Mouse (Mus musculus) forebrain, postnatal 0 days (tissue): ENCODE data around the gene Lrp1. TPM values are rescaled to one million over a fixed set of nuclear protein-coding genes. Genes with fewer than 3 reads are reported as not detected.
A peak's percentile ranks its signal among the peaks of the same experiment; 100 is the strongest.

ENCODE experiments used
- ATAC-seq: fragments of 200-750 bp; cut with Nextera tagmentation; 2 replicates; pipeline ENCODE4 v1.8.0; 2017; ENCODE audit warnings: mild to moderate bottlenecking, moderate library complexity
- DNase-seq: peaks from one replicate; pipeline ENCODE4 v3.0.0-alpha.2; 2015
- H3K27ac ChIP-seq: fragments of 300-500 bp; sonication (generic); 2 replicates; pipeline ENCODE4 v1.5.1; 2014; ENCODE audit warnings: low read depth, mild to moderate bottlenecking, antibody characterized with exemption, low read length, moderate library complexity, mixed read lengths
- H3K27me3 ChIP-seq: fragments of 300-500 bp; sonication (generic); 2 replicates; pipeline ENCODE4 v1.6.1; 2014; ENCODE audit warnings: mild to moderate bottlenecking, low read length, mixed read lengths; ENCODE audit not compliant: insufficient read depth
- H3K36me3 ChIP-seq: fragments of 300-500 bp; sonication (generic); 2 replicates; pipeline ENCODE4 v1.6.1; 2014; ENCODE audit warnings: mild to moderate bottlenecking, moderate library complexity; ENCODE audit not compliant: insufficient read depth
- H3K4me1 ChIP-seq: fragments of 300-500 bp; sonication (generic); 2 replicates; pipeline ENCODE4 v1.6.1; 2014; ENCODE audit warnings: antibody characterized with exemption; ENCODE audit not compliant: insufficient read depth
- H3K4me2 ChIP-seq: fragments of 300-500 bp; sonication (generic); 2 replicates; pipeline ENCODE4 v1.6.1; 2014; ENCODE audit warnings: low read depth, mild to moderate bottlenecking, moderate library complexity
- H3K4me3 ChIP-seq: fragments of 300-500 bp; sonication (generic); 2 replicates; pipeline ENCODE4 v1.5.1; 2014; ENCODE audit warnings: low read depth, low read length, mixed read lengths
- H3K9ac ChIP-seq: fragments of 300-500 bp; sonication (generic); 2 replicates; pipeline ENCODE4 v1.6.1; 2014; ENCODE audit warnings: mild to moderate bottlenecking
- H3K9me3 ChIP-seq: fragments of 300-500 bp; sonication (generic); 2 replicates; pipeline ENCODE4 v1.6.1; 2016; ENCODE audit warnings: low read length
- CTCF ChIP-seq: sonication (generic); IDR thresholded peaks from 2 replicates; pipeline ENCODE4 v1.5.1; 2016; ENCODE audit warnings: antibody characterized with exemption, control low read depth, low read depth
- WGBS: fragments of 180-500 bp; shearing (Covaris S2); extraction: QIAGEN DNeasy Blood & Tissue Kit; methylation state at CpG from one replicate; pipeline ENCODE4 v1.1.7; 2014; 5-methylcytosine and 5-hydroxymethylcytosine counted together
- polyA plus RNA-seq: library from polyadenylated mRNA; unstranded; fragments of >200 nt; fragmentation: Nextera tagmentation; extraction: Ambion mirVana; gene quantifications from 2 replicates; pipeline ENCODE4 v1.2.1, GENCODE M21; 2015
- total RNA-seq: library from RNA; depleted of rRNA; stranded (reverse); fragments of >200 nt; gene quantifications from 2 replicates; pipeline ENCODE4 v1.2.3, GENCODE M21; 2014

The Lrp1 gene
- total and polyA plus RNA-seq, 2 experiments from 2014 or later = 70.4 to 228 TPM

GRCm38 (mm10) chr10:127598607-127599006 lies 22.3 kb downstream of the Lrp1 start:
- no peak overlapping the region for H3K9ac ChIP-seq
- no peak for TF ChIP-seq CTCF
- 64% methylated on average over 8 of the region's 8 CpGs for WGBS
- H3K4me1 ChIP-seq = peaks cover 9% of the 10 kb centered on the region; the same call in 1 of the 2 replicates
- no peaks in the 10 kb centered on the region for H3K9me3 ChIP-seq
- peaks cover 71% of the 10 kb centered on the region for H3K36me3 ChIP-seq
- no peak overlapping the region for H3K27ac ChIP-seq
- no peaks in the 10 kb centered on the region for H3K27me3 ChIP-seq
- H3K4me3 ChIP-seq = no peak overlapping the region
- H3K4me2 ChIP-seq = no peak overlapping the region
- ATAC-seq = no peak
- DNase-seq = no peak

GRCm38 (mm10) chr10:127597311-127597901 lies 23.5 kb downstream of the Lrp1 start:
- Histone ChIP-seq H3K27me3 (no peaks in the 10 kb centered on the region), H3K9ac (no peak overlapping the region), H3K4me2 (no peak overlapping the region), H3K36me3 (peaks cover 72% of the 10 kb centered on the region), H3K27ac (0 out of 2 replicates have a peak overlapping the region, but pooled peaks have one; percentile 40), H3K4me1 (peaks cover 9% of the 10 kb centered on the region; the same call in 1 of the 2 replicates), H3K9me3 (no peaks in the 10 kb centered on the region), H3K4me3 (no peak overlapping the region)
- WGBS = 65% methylated on average over 5 of the region's 5 CpGs
- TF ChIP-seq CTCF = no peak
- DNase-seq = no peak
- ATAC-seq = peak; percentile 47; the same call in 1 of the 2 replicates

- Histone ChIP-seq H3K4me2 (no peak overlapping the region), H3K27ac (peak overlapping the region; percentile 40; the same call in 1 of the 2 replicates), H3K36me3 (peaks cover 72% of the 10 kb centered on the region), H3K4me3 (no peak overlapping the region), H3K9me3 (no peaks in the 10 kb centered on the region), H3K9ac (no peak overlapping the region), H3K27me3 (no peaks in the 10 kb centered on the region), H3K4me1 (peaks cover 9% of the 10 kb centered on the region; the same call in 1 of the 2 replicates)
- no peak for TF ChIP-seq CTCF
- WGBS = 39% methylated on average over 7 of the region's 7 CpGs
- DNase-seq (peak; percentile 42), ATAC-seq (no peak; the same call in 1 of the 2 replicates)
These were observed 24.5 kb downstream of the Lrp1 start for GRCm38 (mm10) chr10:127596321-127596941.

- Histone ChIP-seq H3K36me3 (peaks cover 73% of the 10 kb centered on the region), H3K4me3 (no peak overlapping the region), H3K9ac (no peak overlapping the region), H3K9me3 (no peaks in the 10 kb centered on the region), H3K27me3 (no peaks in the 10 kb centered on the region), H3K27ac (no peak overlapping the region), H3K4me2 (no peak overlapping the region), H3K4me1 (peaks cover 9% of the 10 kb centered on the region; the same call in 1 of the 2 replicates)
- WGBS = 89% methylated on average over 30 of the region's 30 CpGs
- no peak for TF ChIP-seq CTCF
- DNase-seq (no peak), ATAC-seq (no peak)
These were observed 25.8 kb downstream of the Lrp1 start for GRCm38 (mm10) chr10:127594930-127595715.

- H3K9me3 ChIP-seq = no peaks in the 10 kb centered on the region
- no peaks in the 10 kb centered on the region for H3K27me3 ChIP-seq
- ATAC-seq (no peak), DNase-seq (no peak)
- peaks cover 76% of the 10 kb centered on the region for H3K36me3 ChIP-seq
- no peak overlapping the region for H3K27ac ChIP-seq
- H3K9ac ChIP-seq = no peak overlapping the region
- H3K4me1 ChIP-seq = peaks cover 6% of the 10 kb centered on the region; the same call in 1 of the 2 replicates
- H3K4me2 ChIP-seq = no peak overlapping the region
- no peak for TF ChIP-seq CTCF
- H3K4me3 ChIP-seq = no peak overlapping the region
- WGBS = 93% methylated on average over 8 of the region's 8 CpGs
These were observed 26.5 kb downstream of the Lrp1 start for GRCm38 (mm10) chr10:127594405-127594804.

- no peak for TF ChIP-seq CTCF
- no peak overlapping the region for H3K4me2 ChIP-seq
- 89% methylated on average over 13 of the region's 13 CpGs for WGBS
- H3K27ac ChIP-seq = no peak overlapping the region
- no peak for DNase-seq
- peaks cover 78% of the 10 kb centered on the region for H3K36me3 ChIP-seq
- H3K4me3 ChIP-seq = no peak overlapping the region
- no peak for ATAC-seq
- H3K27me3 ChIP-seq = no peaks in the 10 kb centered on the region
- H3K9me3 ChIP-seq = no peaks in the 10 kb centered on the region
- peaks cover 6% of the 10 kb centered on the region; the same call in 1 of the 2 replicates for H3K4me1 ChIP-seq
- no peak overlapping the region for H3K9ac ChIP-seq
These were observed 28.1 kb downstream of the Lrp1 start for GRCm38 (mm10) chr10:127592850-127593249.

GRCm38 (mm10) chr10:127592423-127592822 lies 28.5 kb downstream of the Lrp1 start:
- 97% methylated on average over 7 of the region's 7 CpGs for WGBS
- Histone ChIP-seq H3K9me3 (no peaks in the 10 kb centered on the region), H3K4me3 (no peak overlapping the region), H3K9ac (no peak overlapping the region), H3K4me1 (0 out of 2 replicates have a peak, but pooled peaks cover 6% of the 10 kb centered on the region), H3K4me2 (no peak overlapping the region), H3K27ac (no peak overlapping the region), H3K27me3 (no peaks in the 10 kb centered on the region), H3K36me3 (peaks cover 81% of the 10 kb centered on the region)
- TF ChIP-seq CTCF = no peak
- ATAC-seq (no peak), DNase-seq (no peak)
